Mouse (Mus musculus) c-Kit-positive CD71-positive TER-119-negative erythroid progenitor cells, embryonic 14.5 days (primary cell): ENCODE measurements around the gene Olfr906.

Experiments used
- DNase-seq: peaks from one replicate; pipeline ENCODE4 v3.0.0-alpha.2; 2013; ENCODE audit warnings: low read depth

The Olfr906 gene

GRCm38 (mm10) chr9:38486785-38487184, at the start of gene Olfr906:
Gene Olfr906 (plus strand): TSS chr9:38487085.
- no peak for DNase-seq

- no peak for DNase-seq
Measured at GRCm38 (mm10) chr9:38447352-38447751, 39.5 kb upstream of the Olfr906 start, which contains the start of gene Olfr902. Gene Olfr902 (plus strand): TSS chr9:38447652.

GRCm38 (mm10) chr9:38462844-38463243, 24.0 kb upstream of the Olfr906 start, which contains the start of gene Olfr904:
Gene Olfr904 (plus strand): TSS chr9:38463144.
- DNase-seq = no peak

- DNase-seq = no peak
Measured at GRCm38 (mm10) chr9:38470807-38471206, 16.1 kb upstream of the Olfr906 start, which contains the start of gene Olfr905. Gene Olfr905 (plus strand): TSS chr9:38471107.

- DNase-seq = no peak
Measured at GRCm38 (mm10) chr9:38495501-38495900, 8.6 kb downstream of the Olfr906 start, which contains the start of gene Olfr907. Gene Olfr907 (plus strand): TSS chr9:38495801.

GRCm38 (mm10) chr9:38512353-38512752, 25.5 kb downstream of the Olfr906 start:
- no peak for DNase-seq

GRCm38 (mm10) chr9:38521280-38521679, 34.4 kb downstream of the Olfr906 start, which contains the start of gene Olfr911-ps1:
Gene Olfr911-ps1 (plus strand): TSS chr9:38521580.
- DNase-seq = no peak

- no peak for DNase-seq
Measured at GRCm38 (mm10) chr9:38537549-38537948, 50.7 kb downstream of the Olfr906 start, which contains the start of gene Olfr910. Gene Olfr910 (plus strand): TSS chr9:38537849.
